Mouse (Mus musculus) gastrocnemius, adult 2 months (tissue): Measurements from ENCODE around the gene Nol4l. TPM values are rescaled to one million over a fixed set of nuclear protein-coding genes. Genes with fewer than 3 reads are reported as not detected.
A peak's percentile ranks its signal among the peaks of the same experiment; 100 is the strongest.

Experiments
- DNase-seq: peaks from one replicate; pipeline ENCODE4 v3.0.0; 2022
- H3K27ac ChIP-seq: fragments of 200-600 bp; 2 replicates; pipeline ENCODE4 v1.8.1; 2022; ENCODE audit warnings: mild to moderate bottlenecking
- H3K4me3 ChIP-seq: fragments of 200-600 bp; 2 replicates; pipeline ENCODE4 v1.8.1; 2022; ENCODE audit warnings: mild to moderate bottlenecking, moderate library complexity
- CTCF ChIP-seq: fragments of 200-600 bp; IDR thresholded peaks from 2 replicates; pipeline ENCODE4 v1.8.1; 2022; ENCODE audit warnings: antibody characterized with exemption, mild to moderate bottlenecking, moderate library complexity
- intact Hi-C: fragments of 180-260 bp; cut with DNase I; formaldehyde crosslinking; loops from one replicate; pipeline ENCODE4 v1.15.1; 2025
- total RNA-seq, 2 experiments: library from RNA; stranded (reverse); gene quantifications; 2 replicates each; pipeline ENCODE4 v1.2.3; 2021

Gene Nol4l
- total RNA-seq, 2 experiments from 2014 or later: 1.0 to 1.2 TPM

- TF ChIP-seq CTCF: no peak
- Histone ChIP-seq H3K27ac (no peak overlapping the region), H3K4me3 (no peak overlapping the region)
- no peak for DNase-seq
- intact Hi-C loops: no loop called here
These were observed 48.5 kb downstream of the Nol4l start for GRCm38 (mm10) chr2:153481108-153481860.

GRCm38 (mm10) chr2:153479486-153479885, 50.3 kb downstream of the Nol4l start:
- intact Hi-C loops: no loop called here
- DNase-seq: no peak
- Histone ChIP-seq H3K4me3 (no peak overlapping the region), H3K27ac (no peak overlapping the region)
- TF ChIP-seq CTCF: no peak

GRCm38 (mm10) chr2:153478583-153478982, 51.2 kb downstream of the Nol4l start:
- peak; percentile 76 for DNase-seq
- intact Hi-C loops: loop anchor here (1.0 kb wide), 1 partner anchor 108 kb away; no protein-coding TSS in a partner anchor
- Histone ChIP-seq H3K27ac (no peak overlapping the region), H3K4me3 (no peak overlapping the region)
- TF ChIP-seq CTCF: peak; percentile 91

- peak overlapping the region; percentile 54 for H3K27ac ChIP-seq
These were observed 54.4 kb downstream of the Nol4l start for GRCm38 (mm10) chr2:153475114-153476112.

GRCm38 (mm10) chr2:153470983-153471382, 58.8 kb downstream of the Nol4l start:
- Histone ChIP-seq H3K4me3 (no peak overlapping the region), H3K27ac (peak overlapping the region; percentile 59)
- intact Hi-C loops: no loop called here
- peak; percentile 92 for DNase-seq
- TF ChIP-seq CTCF: no peak

More at GRCm38 (mm10) chr2:153475114-153476112, 54.4 kb downstream of the Nol4l start:
- no peak overlapping the region for H3K4me3 ChIP-seq
- no peak for TF ChIP-seq CTCF
- DNase-seq: no peak
- intact Hi-C loops: no loop called here

GRCm38 (mm10) chr2:153469764-153470163, 60.0 kb downstream of the Nol4l start:
- no peak overlapping the region for H3K27ac ChIP-seq
- no peak overlapping the region for H3K4me3 ChIP-seq

GRCm38 (mm10) chr2:153469317-153469716, 60.5 kb downstream of the Nol4l start:
- Histone ChIP-seq H3K27ac (no peak overlapping the region), H3K4me3 (no peak overlapping the region)
- TF ChIP-seq CTCF: no peak
- no peak for DNase-seq
- intact Hi-C loops: no loop called here

More at GRCm38 (mm10) chr2:153469764-153470163, 60.0 kb downstream of the Nol4l start:
- no peak for TF ChIP-seq CTCF
- no peak for DNase-seq
- intact Hi-C loops: no loop called here

GRCm38 (mm10) chr2:153467372-153467771, 62.4 kb downstream of the Nol4l start:
- intact Hi-C loops: no loop called here
- no peak for TF ChIP-seq CTCF
- H3K27ac ChIP-seq: no peak overlapping the region
- H3K4me3 ChIP-seq: no peak overlapping the region
- no peak for DNase-seq

GRCm38 (mm10) chr2:153463257-153463656, 66.5 kb downstream of the Nol4l start:
- no peak for DNase-seq
- Histone ChIP-seq H3K27ac (no peak overlapping the region), H3K4me3 (no peak overlapping the region)
- intact Hi-C loops: no loop called here
- TF ChIP-seq CTCF: 0 out of 2 replicates have a peak, but pooled peaks have one; percentile 17

GRCm38 (mm10) chr2:153458022-153458441, 71.7 kb downstream of the Nol4l start:
- intact Hi-C loops: no loop called here
- Histone ChIP-seq H3K4me3 (no peak overlapping the region), H3K27ac (peak overlapping the region; percentile 80)
- no peak for TF ChIP-seq CTCF
- DNase-seq: no peak

GRCm38 (mm10) chr2:153457467-153457866, 72.3 kb downstream of the Nol4l start:
- Histone ChIP-seq H3K27ac (peak overlapping the region; percentile 80; the same call in 1 of the 2 replicates), H3K4me3 (no peak overlapping the region)
- intact Hi-C loops: no loop called here
- TF ChIP-seq CTCF: no peak
- DNase-seq: no peak

- DNase-seq: no peak
These were observed 74.8 kb downstream of the Nol4l start for GRCm38 (mm10) chr2:153454841-153455506.

More at GRCm38 (mm10) chr2:153454841-153455506, 74.8 kb downstream of the Nol4l start:
- intact Hi-C loops: no loop called here
- no peak for TF ChIP-seq CTCF
- no peak overlapping the region for H3K4me3 ChIP-seq
- no peak overlapping the region for H3K27ac ChIP-seq
